Mouse (Mus musculus): ENCODE data around the gene Rundc3b. TPM values are rescaled to one million over a fixed set of nuclear protein-coding genes. Genes with fewer than 3 reads are reported as not detected.

Rundc3b gene
- 0.93 TPM in 2 replicates for polyA plus RNA-seq (2015; fragmentation: Nextera tagmentation; extraction: Ambion mirVana)

GRCm38 (mm10) chr5:8622596-8623231, at the start of gene Rundc3b:
Gene Rundc3b (minus strand): TSS chr5:8622952.
- H3K27me3 ChIP-seq (ENCODE audit: control insufficient read depth, insufficient read depth, low read length) = no peaks in the 10 kb centered on the region
- WGBS = under 1% methylated on average over 58 of the region's 74 CpGs
- peak; percentile 90 for DNase-seq (ENCODE audit: low spot score)
- no peaks in the 10 kb centered on the region for H3K9me3 ChIP-seq (ENCODE audit: control insufficient read depth, low read length)
- peak within 1 kb of the TSS; percentile 61 for H3K9ac ChIP-seq (ENCODE audit: low read length)
- H3K36me3 ChIP-seq (ENCODE audit: control insufficient read depth, insufficient read depth, low read length) = no peaks in the 10 kb centered on the region
- H3K4me1 ChIP-seq (replicated peaks; ENCODE audit: control insufficient read depth, insufficient read depth) = no peaks in the 10 kb centered on the region
- TF ChIP-seq CTCF (IDR thresholded peaks at IDR 0.05; ENCODE audit: low read depth) = 0 out of 2 replicates have a peak, but pooled peaks have one; percentile 11
- no peak for TF ChIP-seq EP300 (optimal IDR thresholded peaks at IDR 0.05)
- H3K27ac ChIP-seq (replicated peaks) = 0 out of 2 replicates have a peak within 1 kb of the TSS, but pooled peaks have one; percentile 24
- peak; percentile 99 for ATAC-seq (ENCODE audit: low FRiP score, low TSS enrichment)
- peak within 1 kb of the TSS; percentile 77 for H3K4me3 ChIP-seq (ENCODE audit: low read depth, low read length)
- H3K4me2 ChIP-seq (replicated peaks; ENCODE audit: low read depth) = peak within 1 kb of the TSS; percentile 100

GRCm38 (mm10) chr5:8669606-8670005, 46.9 kb upstream of the Rundc3b start:
- Histone ChIP-seq H3K9ac (ENCODE audit: low read length) (no peak overlapping the region), H3K9me3 (ENCODE audit: control insufficient read depth, low read length) (no peaks in the 10 kb centered on the region), H3K4me3 (ENCODE audit: low read depth, low read length) (no peak overlapping the region), H3K27ac (replicated peaks) (no peak overlapping the region), H3K4me1 (replicated peaks; ENCODE audit: control insufficient read depth, insufficient read depth) (no peaks in the 10 kb centered on the region), H3K27me3 (ENCODE audit: control insufficient read depth, insufficient read depth, low read length) (no peaks in the 10 kb centered on the region), H3K4me2 (replicated peaks; ENCODE audit: low read depth) (no peak overlapping the region), H3K36me3 (ENCODE audit: control insufficient read depth, insufficient read depth, low read length) (no peaks in the 10 kb centered on the region)
- ATAC-seq (ENCODE audit: low FRiP score, low TSS enrichment) (no peak), DNase-seq (ENCODE audit: low spot score) (no peak)
- 88% methylated on average over 1 of the region's 1 CpGs for WGBS
- no peak for TF ChIP-seq CTCF (IDR thresholded peaks at IDR 0.05; ENCODE audit: low read depth)
- no peak for TF ChIP-seq EP300 (optimal IDR thresholded peaks at IDR 0.05)

GRCm38 (mm10) chr5:8667758-8668474, 45.2 kb upstream of the Rundc3b start:
- H3K4me1 ChIP-seq (replicated peaks; ENCODE audit: control insufficient read depth, insufficient read depth) = no peaks in the 10 kb centered on the region
- H3K36me3 ChIP-seq (ENCODE audit: control insufficient read depth, insufficient read depth, low read length) = no peaks in the 10 kb centered on the region
- no peaks in the 10 kb centered on the region for H3K27me3 ChIP-seq (ENCODE audit: control insufficient read depth, insufficient read depth, low read length)
- H3K9me3 ChIP-seq (ENCODE audit: control insufficient read depth, low read length) = no peaks in the 10 kb centered on the region
- H3K9ac ChIP-seq (ENCODE audit: low read length) = no peak overlapping the region
- WGBS = 67% methylated on average over 9 of the region's 9 CpGs
- DNase-seq (ENCODE audit: low spot score) (no peak), ATAC-seq (ENCODE audit: low FRiP score, low TSS enrichment) (no peak)
- H3K4me3 ChIP-seq (ENCODE audit: low read depth, low read length) = no peak overlapping the region
- TF ChIP-seq EP300 (optimal IDR thresholded peaks at IDR 0.05) = no peak
- TF ChIP-seq CTCF (IDR thresholded peaks at IDR 0.05; ENCODE audit: low read depth) = no peak
- no peak overlapping the region for H3K27ac ChIP-seq (replicated peaks)
- H3K4me2 ChIP-seq (replicated peaks; ENCODE audit: low read depth) = no peak overlapping the region

GRCm38 (mm10) chr5:8664678-8665077, 41.9 kb upstream of the Rundc3b start:
- Histone ChIP-seq H3K36me3 (ENCODE audit: control insufficient read depth, insufficient read depth, low read length) (no peaks in the 10 kb centered on the region), H3K4me2 (replicated peaks; ENCODE audit: low read depth) (no peak overlapping the region), H3K4me1 (replicated peaks; ENCODE audit: control insufficient read depth, insufficient read depth) (no peaks in the 10 kb centered on the region; the same call in 1 of the 2 replicates), H3K27me3 (ENCODE audit: control insufficient read depth, insufficient read depth, low read length) (no peaks in the 10 kb centered on the region), H3K4me3 (ENCODE audit: low read depth, low read length) (no peak overlapping the region), H3K9me3 (ENCODE audit: control insufficient read depth, low read length) (no peaks in the 10 kb centered on the region), H3K9ac (ENCODE audit: low read length) (no peak overlapping the region), H3K27ac (replicated peaks) (no peak overlapping the region)
- WGBS = 30% methylated on average over 3 of the region's 3 CpGs
- ATAC-seq (ENCODE audit: low FRiP score, low TSS enrichment) (no peak), DNase-seq (ENCODE audit: low spot score) (no peak)
- TF ChIP-seq CTCF (IDR thresholded peaks at IDR 0.05; ENCODE audit: low read depth) (no peak), EP300 (optimal IDR thresholded peaks at IDR 0.05) (no peak)

- Histone ChIP-seq H3K36me3 (ENCODE audit: control insufficient read depth, insufficient read depth, low read length) (no peaks in the 10 kb centered on the region), H3K4me3 (ENCODE audit: low read depth, low read length) (peak overlapping the region; percentile 45), H3K27me3 (ENCODE audit: control insufficient read depth, insufficient read depth, low read length) (no peaks in the 10 kb centered on the region), H3K4me2 (replicated peaks; ENCODE audit: low read depth) (peak overlapping the region; percentile 76), H3K9me3 (ENCODE audit: control insufficient read depth, low read length) (no peaks in the 10 kb centered on the region), H3K9ac (ENCODE audit: low read length) (peak overlapping the region; percentile 58; the same call in 1 of the 2 replicates), H3K27ac (replicated peaks) (no peak overlapping the region), H3K4me1 (replicated peaks; ENCODE audit: control insufficient read depth, insufficient read depth) (no peaks in the 10 kb centered on the region; the same call in 1 of the 2 replicates)
- 65% methylated on average over 10 of the region's 10 CpGs for WGBS
- ATAC-seq (ENCODE audit: low FRiP score, low TSS enrichment) = no peak
- DNase-seq (ENCODE audit: low spot score) = no peak
- no peak for TF ChIP-seq EP300 (optimal IDR thresholded peaks at IDR 0.05)
- no peak for TF ChIP-seq CTCF (IDR thresholded peaks at IDR 0.05; ENCODE audit: low read depth)
These were observed 38.0 kb upstream of the Rundc3b start for GRCm38 (mm10) chr5:8660738-8661151.

Measured in stomach, postnatal 0 days (tissue).